8 mouse cellular contexts compared by ENCODE assay signal in genomic region chr16:17646310-17647114, GRCm38 (mm10). TPM values are rescaled to one million over a fixed set of nuclear protein-coding genes. Genes with fewer than 3 reads are reported as not detected.
DNase-seq lines count a peak whose midpoint lies in the region; ATAC-seq and TF ChIP-seq lines count a peak whose summit lies in the region.

Ccdc74a (plus strand) TSS chr16:17646470.

- TF ChIP-seq EP300 in heart, postnatal 0 days (IDR thresholded peaks at IDR 0.05; ENCODE audit: low read depth) = no peak

- peaks cover 43% of the 10 kb centered on the region for H3K4me1 ChIP-seq in G1E (ENCODE audit: insufficient read depth, low read depth, low read length)
- peaks cover 13% of the 10 kb centered on the region for H3K4me1 ChIP-seq in forebrain, embryonic 13.5 days
- peaks cover 7% of the 10 kb centered on the region for H3K4me1 ChIP-seq in heart, postnatal 0 days (ENCODE audit: control insufficient read depth, insufficient read depth)
- peaks cover 18% of the 10 kb centered on the region for H3K4me1 ChIP-seq in liver, embryonic 16.5 days (ENCODE audit: control insufficient read depth, low read depth, low read length)
- H3K4me1 ChIP-seq in neural tube, embryonic 13.5 days (replicated peaks) = peaks cover 16% of the 10 kb centered on the region
- peaks cover 5% of the 10 kb centered on the region for H3K4me1 ChIP-seq in testis, adult 2 months (ENCODE audit: control insufficient read depth, insufficient read depth, low read length)

- peak; percentile 61 for ATAC-seq in G1E (ENCODE audit: extremely low read depth, insufficient number of reproducible peaks, low FRiP score, poor library complexity, severe bottlenecking)
- ATAC-seq in cerebellum, adult (ENCODE audit: insufficient number of reproducible peaks, low FRiP score, low TSS enrichment) = peak; percentile 52
- ATAC-seq in forebrain, embryonic 13.5 days = peak; percentile 97
- ATAC-seq in heart, postnatal 0 days (ENCODE audit: insufficient read depth, low read depth) = peak; percentile 94
- ATAC-seq in liver, embryonic 16.5 days (ENCODE audit: low read depth) = peak; percentile 100
- ATAC-seq in neural tube, embryonic 13.5 days (ENCODE audit: low read depth) = peak; percentile 96

- peak within 1 kb of the TSS; percentile 77 for H3K9ac ChIP-seq in forebrain, embryonic 13.5 days
- 0 out of 2 replicates have a peak within 1 kb of the TSS, but pooled peaks have one; percentile 24 for H3K9ac ChIP-seq in heart, postnatal 0 days (replicated peaks; ENCODE audit: low read depth, low read length)
- peak within 1 kb of the TSS; percentile 64 for H3K9ac ChIP-seq in liver, embryonic 16.5 days (ENCODE audit: low read depth, low read length)
- H3K9ac ChIP-seq in neural tube, embryonic 13.5 days = peak within 1 kb of the TSS; percentile 73

- peak within 1 kb of the TSS; percentile 84 for H3K4me2 ChIP-seq in forebrain, embryonic 13.5 days
- peak within 1 kb of the TSS; percentile 80 for H3K4me2 ChIP-seq in heart, postnatal 0 days (ENCODE audit: low read depth, low read length)
- peak within 1 kb of the TSS; percentile 97 for H3K4me2 ChIP-seq in liver, embryonic 16.5 days (ENCODE audit: low read depth, low read length)
- peak within 1 kb of the TSS; percentile 76 for H3K4me2 ChIP-seq in neural tube, embryonic 13.5 days

- WGBS in forebrain, embryonic 13.5 days = 2% methylated on average over 63 of the region's 65 CpGs
- 2% methylated on average over 57 of the region's 65 CpGs for WGBS in heart, postnatal 0 days
- 3% methylated on average over 60 of the region's 65 CpGs for WGBS in liver, embryonic 16.5 days (ENCODE audit: insufficient replicate concordance)
- whole genome bisulfite sequencing in neural tube, embryonic 13.5 days = 2% methylated on average over 65 of the region's 65 CpGs

- TF ChIP-seq POLR2A in testis, adult 2 months (IDR thresholded peaks at IDR 0.05; ENCODE audit: control insufficient read depth, low read depth, low read length) = peak; percentile 66

- H3K27ac ChIP-seq in forebrain, embryonic 13.5 days = no peak within 1 kb of the TSS
- no peak within 1 kb of the TSS for H3K27ac ChIP-seq in heart, postnatal 0 days (ENCODE audit: low read depth)
- peak within 1 kb of the TSS; percentile 66 for H3K27ac ChIP-seq in liver, embryonic 16.5 days (ENCODE audit: low read length)
- peak within 1 kb of the TSS; percentile 55; the same call in 1 of the 2 replicates for H3K27ac ChIP-seq in neural tube, embryonic 13.5 days (replicated peaks)
- peak within 1 kb of the TSS; percentile 41; the same call in 1 of the 2 replicates for H3K27ac ChIP-seq in testis, adult 2 months (ENCODE audit: control insufficient read depth, insufficient read depth, low read depth, low read length)

- no peaks in the 10 kb centered on the region for H3K27me3 ChIP-seq in G1E (ENCODE audit: insufficient read depth, low read length)
- H3K27me3 ChIP-seq in forebrain, embryonic 13.5 days = no peaks in the 10 kb centered on the region
- no peaks in the 10 kb centered on the region for H3K27me3 ChIP-seq in heart, postnatal 0 days (ENCODE audit: control insufficient read depth, insufficient read depth, low read length)
- H3K27me3 ChIP-seq in liver, embryonic 16.5 days (ENCODE audit: control insufficient read depth, insufficient read depth, low read depth, low read length) = no peaks in the 10 kb centered on the region
- no peaks in the 10 kb centered on the region for H3K27me3 ChIP-seq in neural tube, embryonic 13.5 days
- no peaks in the 10 kb centered on the region for H3K27me3 ChIP-seq in testis, adult 2 months (ENCODE audit: control insufficient read depth, insufficient read depth, low read length)

- peak within 1 kb of the TSS; percentile 70 for H3K4me3 ChIP-seq in G1E (ENCODE audit: low read depth, low read length)
- peak within 1 kb of the TSS; percentile 64 for H3K4me3 ChIP-seq in forebrain, embryonic 13.5 days
- peak within 1 kb of the TSS; percentile 54 for H3K4me3 ChIP-seq in heart, postnatal 0 days (ENCODE audit: low read depth, low read length)
- peak within 1 kb of the TSS; percentile 61 for H3K4me3 ChIP-seq in liver, embryonic 16.5 days (ENCODE audit: low read depth, low read length)
- H3K4me3 ChIP-seq in neural tube, embryonic 13.5 days = peak within 1 kb of the TSS; percentile 55
- H3K4me3 ChIP-seq in testis, adult 2 months (ENCODE audit: control insufficient read depth, low read depth, low read length) = peak within 1 kb of the TSS; percentile 87

- peak; percentile 95 for DNase-seq in G1E (ENCODE audit: low spot score)
- peak; percentile 81 for DNase-seq in heart, postnatal 0 days (ENCODE audit: low spot score)
- DNase-seq in kidney, postnatal 36 days = peak; percentile 89 to 90

- no peak for TF ChIP-seq CTCF in G1E (IDR thresholded peaks at IDR 0.05; ENCODE audit: low read depth, low read length)
- TF ChIP-seq CTCF in heart, postnatal 0 days (IDR thresholded peaks at IDR 0.05; ENCODE audit: low read depth) = no peak
- TF ChIP-seq CTCF in testis, adult 2 months (IDR thresholded peaks at IDR 0.05; ENCODE audit: control insufficient read depth, insufficient read depth, insufficient replicate concordance, low read depth, low read length) = no peak

- peaks cover 71% of the 10 kb centered on the region for H3K36me3 ChIP-seq in G1E (replicated peaks)
- H3K36me3 ChIP-seq in forebrain, embryonic 13.5 days (ENCODE audit: poor library complexity, severe bottlenecking) = peaks cover 57% of the 10 kb centered on the region
- H3K36me3 ChIP-seq in heart, postnatal 0 days (replicated peaks; ENCODE audit: control insufficient read depth, insufficient read depth, low read length) = peaks cover 33% of the 10 kb centered on the region
- H3K36me3 ChIP-seq in liver, embryonic 16.5 days (ENCODE audit: control insufficient read depth, insufficient read depth) = peaks cover 19% of the 10 kb centered on the region
- H3K36me3 ChIP-seq in neural tube, embryonic 13.5 days = peaks cover 44% of the 10 kb centered on the region
- no peaks in the 10 kb centered on the region; the same call in 1 of the 2 replicates for H3K36me3 ChIP-seq in testis, adult 2 months (ENCODE audit: control insufficient read depth, insufficient read depth, low read length)

- H3K9me3 ChIP-seq in G1E (replicated peaks) = no peaks in the 10 kb centered on the region
- no peaks in the 10 kb centered on the region for H3K9me3 ChIP-seq in forebrain, embryonic 13.5 days (replicated peaks)
- H3K9me3 ChIP-seq in heart, postnatal 0 days (replicated peaks; ENCODE audit: control insufficient read depth, low read length) = no peaks in the 10 kb centered on the region
- no peaks in the 10 kb centered on the region for H3K9me3 ChIP-seq in liver, embryonic 16.5 days (replicated peaks; ENCODE audit: control insufficient read depth, low read length)
- H3K9me3 ChIP-seq in neural tube, embryonic 13.5 days = no peaks in the 10 kb centered on the region

RNA-seq across cellular contexts. Expression of gene Ccdc74a, which starts in this region (rescaled TPM):
- total RNA-seq in G1E (2014; fragmentation: Nextera tagmentation) = not detected in 2 replicates
- total RNA-seq in G1E (2017) = 3.7 and 4.2 TPM in 2 replicates
- 0.98 and 1.8 TPM in 2 replicates for polyA plus RNA-seq in G1E (2012)
- polyA plus RNA-seq in forebrain, embryonic 13.5 days (2015; fragmentation: Nextera tagmentation; extraction: Ambion mirVana) = 4.1 and 4.4 TPM in 2 replicates
- total RNA-seq in heart, postnatal 0 days (2014; rRNA removed; ENCODE audit: low replicate concordance) = 3.6 TPM in 1 of 2 replicates, not detected in the other
- 1.5 and 2.5 TPM in 2 replicates for polyA plus RNA-seq in heart, postnatal 0 days (2015; fragmentation: Nextera tagmentation; extraction: Ambion mirVana)
- 2.2 and 2.5 TPM in 2 replicates for polyA plus RNA-seq in liver, embryonic 16.5 days (2015; fragmentation: Nextera tagmentation; extraction: Ambion mirVana)
- 8.2 and 10.0 TPM in 2 replicates for polyA plus RNA-seq in neural tube, embryonic 13.5 days (2015; fragmentation: Nextera tagmentation; extraction: Ambion mirVana)
- polyA plus RNA-seq in testis, adult 2 months (2012; rRNA removed) = 120 and 138 TPM in 2 replicates

Comparison
In these comparisons a context has a peak if more than half of its experiments do, and no peak if none do; other contexts are left out.
1. RNA of gene Ccdc74a (polyA plus RNA-seq): 120 to 138 TPM in testis, adult 2 months; 8.2 to 10.0 TPM in neural tube, embryonic 13.5 days, 4.1 to 4.4 TPM in forebrain, embryonic 13.5 days, 2.2 to 2.5 TPM in liver, embryonic 16.5 days, 1.5 to 2.5 TPM in heart, postnatal 0 days and 0.98 to 1.8 TPM in G1E; every median in the first group is over 10 times any median in the second.
2. H3K27ac ChIP-seq: peak in liver, embryonic 16.5 days (single experiment), neural tube, embryonic 13.5 days (single experiment) and testis, adult 2 months (single experiment); none in forebrain, embryonic 13.5 days (single experiment) and heart, postnatal 0 days (single experiment).
3. H3K9ac ChIP-seq: peak in every context shown above with its lines; median percentile 77 in forebrain, embryonic 13.5 days; 73 in neural tube, embryonic 13.5 days; 64 in liver, embryonic 16.5 days; 24 in heart, postnatal 0 days.
4. Peak in every context shown above with its lines, with median percentiles within 50 percentile points of each other: ATAC-seq, DNase-seq, H3K4me3 ChIP-seq and H3K4me2 ChIP-seq.